Mouse (Mus musculus) neural tube, embryonic 12.5 days (tissue): ENCODE measurements around the gene Fam107a. TPM values are rescaled to one million over a fixed set of nuclear protein-coding genes. Genes with fewer than 3 reads are reported as not detected.
A peak's percentile ranks its signal among the peaks of the same experiment; 100 is the strongest.
"Not testable (repeated sequence)": the region's sequence is repeated elsewhere in the genome, so short reads cannot be mapped to it uniquely, and the experiment has no call there.

Experiments used
- ATAC-seq: fragments of 200-750 bp; cut with Nextera tagmentation; 2 replicates; pipeline ENCODE4 v1.8.0; 2017; ENCODE audit warnings: low read depth, mild to moderate bottlenecking, moderate TSS enrichment, moderate library complexity; ENCODE audit not compliant: low FRiP score
- H3K27ac ChIP-seq: fragments of 300-500 bp; sonication (generic); 2 replicates; pipeline ENCODE4 v1.5.1; 2016
- H3K27me3 ChIP-seq: fragments of 300-500 bp; sonication (generic); replicated peaks from 2 replicates; pipeline ENCODE4 v1.6.1; 2016; ENCODE audit warnings: mild to moderate bottlenecking
- H3K36me3 ChIP-seq: fragments of 300-500 bp; sonication (generic); 2 replicates; pipeline ENCODE4 v1.6.1; 2016; ENCODE audit warnings: mild to moderate bottlenecking
- H3K4me1 ChIP-seq: fragments of 300-500 bp; sonication (generic); 2 replicates; pipeline ENCODE4 v1.6.1; 2016
- H3K4me2 ChIP-seq: fragments of 300-500 bp; sonication (generic); replicated peaks from 2 replicates; pipeline ENCODE4 v1.6.1; 2016; ENCODE audit warnings: mild to moderate bottlenecking
- H3K4me3 ChIP-seq: fragments of 300-500 bp; sonication (generic); 2 replicates; pipeline ENCODE4 v1.5.1; 2016
- H3K9ac ChIP-seq: fragments of 300-500 bp; sonication (generic); 2 replicates; pipeline ENCODE4 v1.6.1; 2016; ENCODE audit warnings: mild to moderate bottlenecking
- H3K9me3 ChIP-seq: fragments of 300-500 bp; sonication (generic); 2 replicates; pipeline ENCODE4 v1.6.1; 2016; ENCODE audit warnings: mild to moderate bottlenecking
- WGBS: fragments of 180-500 bp; shearing (Covaris S2); methylation state at CpG from one replicate; pipeline ENCODE4 v1.1.7; 2016; 5-methylcytosine and 5-hydroxymethylcytosine counted together
- polyA plus RNA-seq: library from polyadenylated mRNA; unstranded; fragments of >200 nt; fragmentation: Nextera tagmentation; extraction: Ambion mirVana; gene quantifications from 2 replicates; pipeline ENCODE4 v1.2.1, GENCODE M21; 2016

Gene Fam107a
- polyA plus RNA-seq, 1 experiment from 2014 or later = 1.0 TPM

DNA sequence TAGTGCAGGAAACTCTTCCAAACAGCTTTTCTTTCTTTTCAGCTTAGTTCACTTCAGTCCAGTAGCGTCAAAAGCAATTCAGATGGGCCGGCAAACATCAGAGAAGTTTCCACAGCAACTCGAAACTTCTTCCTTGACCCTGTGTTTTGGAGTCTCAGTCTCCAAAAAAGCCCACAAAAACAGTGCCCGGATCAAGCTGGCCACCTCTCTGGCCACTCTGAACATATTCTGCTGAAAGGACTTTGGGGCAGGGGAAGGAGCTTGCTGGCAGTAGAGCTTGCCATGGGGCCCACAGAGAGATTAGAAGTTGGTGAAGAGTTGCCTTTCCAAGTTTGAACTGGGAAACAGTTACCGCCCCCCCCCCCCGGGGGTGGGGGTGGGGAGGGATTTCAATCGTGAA lies 3.9 kb downstream of the Fam107a start:
- Histone ChIP-seq H3K9me3 (no peaks in the 10 kb centered on the region), H3K4me2 (no peak overlapping the region), H3K4me3 (no peak overlapping the region), H3K27ac (no peak overlapping the region), H3K27me3 (peaks cover 42% of the 10 kb centered on the region), H3K36me3 (no peaks in the 10 kb centered on the region), H3K9ac (no peak overlapping the region), H3K4me1 (peaks cover 26% of the 10 kb centered on the region; the same call in 1 of the 2 replicates)
- no peak for ATAC-seq
- 40% methylated on average over 7 of the region's 7 CpGs for WGBS

DNA sequence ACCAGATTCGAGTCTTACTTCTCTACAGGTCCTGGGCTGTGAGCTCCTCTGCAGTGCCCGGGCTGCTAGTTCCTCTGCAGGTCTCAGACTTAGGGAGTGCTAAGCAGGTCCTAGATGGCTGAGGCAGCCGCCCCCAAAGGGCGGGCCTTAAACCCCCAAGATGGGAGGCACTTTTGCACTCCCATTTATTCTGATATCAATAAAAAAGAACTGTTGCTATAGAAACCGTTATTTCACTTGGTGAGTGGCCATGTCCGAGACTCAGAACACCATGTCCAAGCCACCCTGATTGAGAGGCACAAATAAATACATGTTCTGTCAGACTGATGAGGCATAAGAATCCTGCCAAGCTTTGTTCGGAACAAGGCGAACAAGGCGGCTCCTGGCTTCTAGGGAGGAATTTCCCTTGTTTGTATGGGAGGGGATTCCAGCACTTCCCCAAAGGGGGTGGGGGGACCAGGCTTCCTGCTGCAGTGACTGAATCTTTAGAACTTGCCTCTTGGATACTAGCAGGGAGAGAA lies 8.1 kb downstream of the Fam107a start:
- peaks cover 9% of the 10 kb centered on the region; the same call in 1 of the 2 replicates for H3K4me1 ChIP-seq
- H3K9me3 ChIP-seq = no peaks in the 10 kb centered on the region
- H3K4me2 ChIP-seq = no peak overlapping the region
- peaks cover 6% of the 10 kb centered on the region; the same call in 1 of the 2 replicates for H3K27me3 ChIP-seq
- no peak for ATAC-seq
- no peak overlapping the region for H3K27ac ChIP-seq
- H3K4me3 ChIP-seq = no peak overlapping the region
- no peaks in the 10 kb centered on the region for H3K36me3 ChIP-seq
- no peak overlapping the region for H3K9ac ChIP-seq
- WGBS = 12% methylated on average over 9 of the region's 9 CpGs

GRCm38 (mm10) chr14:8308650-8309049 lies 9.2 kb downstream of the Fam107a start:
- no peak overlapping the region for H3K9ac ChIP-seq
- no peaks in the 10 kb centered on the region for H3K36me3 ChIP-seq
- WGBS = 65% methylated on average over 3 of the region's 3 CpGs
- H3K4me1 ChIP-seq = peaks cover 9% of the 10 kb centered on the region; the same call in 1 of the 2 replicates
- H3K27ac ChIP-seq = no peak overlapping the region
- ATAC-seq = no peak
- H3K9me3 ChIP-seq = no peaks in the 10 kb centered on the region
- H3K4me2 ChIP-seq = no peak overlapping the region
- peaks cover 6% of the 10 kb centered on the region; the same call in 1 of the 2 replicates for H3K27me3 ChIP-seq
- H3K4me3 ChIP-seq = no peak overlapping the region

- no peak overlapping the region for H3K4me2 ChIP-seq
- no peaks in the 10 kb centered on the region for H3K36me3 ChIP-seq
These were observed 10.9 kb downstream of the Fam107a start for GRCm38 (mm10) chr14:8306884-8307283.

DNA sequence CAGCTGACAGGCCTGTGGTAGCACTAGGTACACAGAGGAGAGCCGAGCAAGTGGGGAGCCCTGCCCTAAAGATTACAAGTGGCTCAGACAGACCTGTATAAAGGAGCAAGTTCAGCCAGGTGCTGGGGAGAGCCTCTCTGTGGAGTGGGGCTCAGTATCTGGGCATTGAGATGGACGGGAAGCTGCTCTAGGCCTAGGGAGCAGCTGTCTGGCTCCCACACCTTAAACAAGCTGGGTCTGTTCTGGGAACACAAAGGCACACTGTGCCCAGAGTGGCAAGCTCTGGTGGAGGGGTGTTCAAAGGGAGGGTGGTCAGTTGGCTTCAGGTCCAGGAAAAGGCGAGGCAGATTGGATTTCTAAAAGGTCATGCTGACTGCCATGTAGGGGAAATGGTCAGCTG lies 12.8 kb downstream of the Fam107a start:
- Histone ChIP-seq H3K27ac (no peak overlapping the region), H3K4me1 (peaks cover 11% of the 10 kb centered on the region), H3K9me3 (no peaks in the 10 kb centered on the region), H3K4me2 (no peak overlapping the region), H3K4me3 (no peak overlapping the region), H3K27me3 (peaks cover 4% of the 10 kb centered on the region; the same call in 1 of the 2 replicates), H3K9ac (no peak overlapping the region), H3K36me3 (no peaks in the 10 kb centered on the region)
- WGBS = 62% methylated on average over 3 of the region's 3 CpGs
- no peak for ATAC-seq

More at GRCm38 (mm10) chr14:8306884-8307283, 10.9 kb downstream of the Fam107a start:
- Histone ChIP-seq H3K27ac (no peak overlapping the region), H3K9me3 (no peaks in the 10 kb centered on the region), H3K4me3 (no peak overlapping the region), H3K4me1 (peaks cover 11% of the 10 kb centered on the region), H3K9ac (no peak overlapping the region), H3K27me3 (peaks cover 6% of the 10 kb centered on the region; the same call in 1 of the 2 replicates)
- ATAC-seq = no peak
- 86% methylated on average over 6 of the region's 6 CpGs for WGBS

DNA sequence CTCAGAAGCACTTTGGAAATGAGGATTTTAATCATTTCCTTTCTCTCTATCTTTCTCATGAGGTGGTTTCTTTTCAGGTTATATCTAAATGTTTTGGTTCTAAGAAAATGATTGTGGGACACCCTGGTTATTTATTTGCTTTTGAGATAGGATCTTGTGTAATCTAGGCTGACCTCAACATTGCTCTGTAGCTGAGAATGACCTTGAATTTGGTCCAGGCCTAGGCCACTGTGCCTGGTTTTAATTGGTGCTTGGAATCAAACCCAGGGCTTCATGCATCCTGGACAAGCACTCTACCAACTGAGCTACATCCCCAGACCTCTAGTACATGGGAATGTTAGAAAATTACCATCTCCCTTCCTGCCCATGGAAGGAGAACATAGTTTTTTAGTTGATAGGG lies 13.7 kb downstream of the Fam107a start:
- Histone ChIP-seq H3K4me3 (no peak overlapping the region), H3K9me3 (no peaks in the 10 kb centered on the region), H3K4me1 (peaks cover 2% of the 10 kb centered on the region; the same call in 1 of the 2 replicates), H3K36me3 (no peaks in the 10 kb centered on the region), H3K9ac (no peak overlapping the region), H3K4me2 (no peak overlapping the region), H3K27me3 (peaks cover 4% of the 10 kb centered on the region; the same call in 1 of the 2 replicates), H3K27ac (no peak overlapping the region)
- ATAC-seq = no peak

GRCm38 (mm10) chr14:8302687-8303086 lies 15.1 kb downstream of the Fam107a start:
- Histone ChIP-seq H3K9me3 (no peaks in the 10 kb centered on the region), H3K4me1 (peaks cover 2% of the 10 kb centered on the region; the same call in 1 of the 2 replicates), H3K36me3 (no peaks in the 10 kb centered on the region), H3K27me3 (no peaks in the 10 kb centered on the region), H3K4me3 (no peak overlapping the region), H3K9ac (no peak overlapping the region), H3K4me2 (no peak overlapping the region; the same call in 1 of the 2 replicates), H3K27ac (no peak overlapping the region)
- no peak for ATAC-seq
- 12% methylated on average over 10 of the region's 10 CpGs for WGBS

GRCm38 (mm10) chr14:8300281-8300680 lies 17.5 kb downstream of the Fam107a start:
- WGBS = 24% methylated on average over 8 of the region's 8 CpGs
- no peaks in the 10 kb centered on the region for H3K9me3 ChIP-seq

DNA sequence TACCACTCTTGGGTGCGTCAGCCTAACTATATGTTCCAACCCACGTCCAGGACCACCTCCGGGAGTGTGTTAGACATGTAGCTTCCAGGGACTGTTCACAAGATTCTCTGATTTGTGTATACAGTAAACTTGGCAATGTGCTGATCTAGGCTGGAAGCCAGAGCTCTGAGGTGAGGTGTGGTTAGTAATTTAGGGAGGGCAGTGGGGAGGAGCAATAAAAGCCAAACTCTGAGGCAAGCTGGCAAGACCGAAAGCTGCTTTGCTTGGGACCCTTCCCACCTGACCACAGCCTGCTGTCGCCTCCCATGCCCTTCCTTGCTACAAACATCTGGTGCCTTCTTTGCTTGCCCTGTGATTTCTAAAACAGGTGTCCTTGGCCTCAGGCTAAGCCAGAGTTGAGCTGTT lies 19.9 kb downstream of the Fam107a start:
- H3K27me3 ChIP-seq = no peaks in the 10 kb centered on the region
- 81% methylated on average over 5 of the region's 5 CpGs for WGBS
- ATAC-seq = no peak

More at GRCm38 (mm10) chr14:8300281-8300680, 17.5 kb downstream of the Fam107a start:
- no peak overlapping the region for H3K9ac ChIP-seq
- no peak overlapping the region for H3K27ac ChIP-seq
- H3K27me3 ChIP-seq = no peaks in the 10 kb centered on the region
- H3K4me1 ChIP-seq = peaks cover 2% of the 10 kb centered on the region; the same call in 1 of the 2 replicates
- no peak overlapping the region for H3K4me3 ChIP-seq
- 0 out of 2 replicates have a peak, but pooled peaks have one; percentile 18 for ATAC-seq
- no peaks in the 10 kb centered on the region for H3K36me3 ChIP-seq
- H3K4me2 ChIP-seq = no peak overlapping the region

DNA sequence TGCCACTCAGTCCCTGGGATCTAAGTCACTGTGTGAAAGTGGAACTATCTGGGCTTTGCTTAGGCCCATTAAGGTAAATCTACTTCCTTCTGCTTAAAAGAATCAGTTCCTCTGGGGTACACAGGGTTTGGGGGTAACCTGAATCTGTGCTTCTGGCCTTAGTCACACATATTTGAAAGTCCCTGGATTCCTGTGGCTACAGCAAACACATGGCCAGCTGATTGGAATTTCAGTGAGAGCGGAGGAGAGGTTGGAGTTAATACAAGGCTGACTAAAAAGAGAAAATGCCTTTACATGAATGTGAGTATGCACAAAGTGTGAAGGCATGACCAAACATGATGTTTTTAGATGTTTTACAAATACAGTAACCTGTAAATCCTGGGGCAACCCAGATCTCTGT lies 23.6 kb downstream of the Fam107a start:
- Histone ChIP-seq H3K4me2 (no peak overlapping the region), H3K27ac (no peak overlapping the region), H3K4me1 (no peaks in the 10 kb centered on the region), H3K9me3 (peaks cover 14% of the 10 kb centered on the region), H3K4me3 (no peak overlapping the region), H3K27me3 (no peaks in the 10 kb centered on the region), H3K36me3 (no peaks in the 10 kb centered on the region), H3K9ac (no peak overlapping the region)
- ATAC-seq = no peak
- 85% methylated on average over 1 of the region's 1 CpGs for WGBS

More for the DNA sequence above, 19.9 kb downstream of the Fam107a start:
- Histone ChIP-seq H3K9ac (no peak overlapping the region), H3K9me3 (no peaks in the 10 kb centered on the region), H3K36me3 (no peaks in the 10 kb centered on the region), H3K4me1 (peaks cover 2% of the 10 kb centered on the region; the same call in 1 of the 2 replicates), H3K4me3 (no peak overlapping the region), H3K27ac (no peak overlapping the region), H3K4me2 (no peak overlapping the region)

- not testable (repeated sequence) for H3K4me3 ChIP-seq, H3K4me2 ChIP-seq, H3K9me3 ChIP-seq, H3K36me3 ChIP-seq, H3K27me3 ChIP-seq, H3K9ac ChIP-seq, H3K27ac ChIP-seq, H3K4me1 ChIP-seq
- 85% methylated on average over 5 of the region's 5 CpGs for WGBS
- peak; percentile 50; the same call in 1 of the 2 replicates for ATAC-seq
These were observed 31.2 kb downstream of the Fam107a start for GRCm38 (mm10) chr14:8286595-8286994.

- Histone ChIP-seq H3K36me3 (no peaks in the 10 kb centered on the region), H3K9me3 (no peaks in the 10 kb centered on the region), H3K27ac (no peak overlapping the region), H3K4me1 (no peaks in the 10 kb centered on the region), H3K4me3 (no peak overlapping the region), H3K4me2 (no peak overlapping the region), H3K27me3 (no peaks in the 10 kb centered on the region), H3K9ac (no peak overlapping the region)
- no peak for ATAC-seq
These were observed 34.0 kb downstream of the Fam107a start for GRCm38 (mm10) chr14:8283784-8284183.

DNA sequence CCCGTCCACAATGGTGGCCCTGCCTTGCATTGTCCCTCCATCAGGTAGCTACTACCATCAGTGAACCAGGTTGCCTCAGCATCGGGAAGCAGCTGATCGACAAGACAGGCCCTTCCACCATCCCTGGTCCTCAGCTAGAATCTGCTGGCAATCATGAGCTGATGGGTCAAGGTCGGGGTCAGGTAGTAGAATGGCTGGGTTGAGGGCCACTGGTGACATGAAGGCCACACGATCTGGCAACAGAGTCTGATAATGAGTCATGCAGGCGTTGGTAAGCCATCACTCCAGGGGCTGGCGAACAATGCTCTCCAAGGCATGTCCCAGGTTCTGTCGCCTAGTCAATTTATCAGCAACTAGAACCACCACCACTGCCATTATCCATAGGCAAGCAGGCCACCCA lies 46.5 kb downstream of the Fam107a start:
- not testable (repeated sequence) for H3K9ac ChIP-seq, ATAC-seq, H3K4me2 ChIP-seq, H3K4me3 ChIP-seq, H3K9me3 ChIP-seq, H3K27ac ChIP-seq, H3K4me1 ChIP-seq, H3K36me3 ChIP-seq, H3K27me3 ChIP-seq
- WGBS = 88% methylated on average over 8 of the region's 8 CpGs
